Comparison of ENCODE assay signal across 8 mouse cellular contexts in genomic region chr13:24565950-24566320, GRCm38 (mm10). TPM values are rescaled to one million over a fixed set of nuclear protein-coding genes. Genes with fewer than 3 reads are reported as not detected.
DNase-seq lines count a peak whose midpoint lies in the region; ATAC-seq lines count a peak whose summit lies in the region.

No protein-coding gene starts in this region.

- H3K4me2 ChIP-seq in midbrain, embryonic 14.5 days (ENCODE audit: low read length) = no peak overlapping the region

- H3K27ac ChIP-seq in midbrain, embryonic 14.5 days (replicated peaks; ENCODE audit: low read depth, low read length) = peak overlapping the region; percentile 66

- H3K4me1 ChIP-seq in megakaryocyte, embryonic 14.5 days = peaks cover 99% of the 10 kb centered on the region
- peaks cover 3% of the 10 kb centered on the region; the same call in 1 of the 2 replicates for H3K4me1 ChIP-seq in midbrain, embryonic 14.5 days (ENCODE audit: control insufficient read depth, insufficient read depth, low read length)

- no peaks in the 10 kb centered on the region for H3K27me3 ChIP-seq in megakaryocyte, embryonic 14.5 days (replicated peaks)
- H3K27me3 ChIP-seq in midbrain, embryonic 14.5 days (ENCODE audit: control insufficient read depth, insufficient read depth, low read length) = no peaks in the 10 kb centered on the region

- WGBS in midbrain, embryonic 14.5 days = 22% methylated on average over 3 of the region's 3 CpGs

- H3K9ac ChIP-seq in midbrain, embryonic 14.5 days (replicated peaks; ENCODE audit: low read length) = no peak overlapping the region

- peak overlapping the region; percentile 74 for H3K4me3 ChIP-seq in megakaryocyte, embryonic 14.5 days (replicated peaks)
- no peak overlapping the region for H3K4me3 ChIP-seq in midbrain, embryonic 14.5 days (replicated peaks; ENCODE audit: low read depth, low read length)

- peaks cover 86% of the 10 kb centered on the region for H3K36me3 ChIP-seq in megakaryocyte, embryonic 14.5 days (replicated peaks; ENCODE audit: low read length)
- no peaks in the 10 kb centered on the region for H3K36me3 ChIP-seq in midbrain, embryonic 14.5 days (ENCODE audit: control insufficient read depth, insufficient read depth, low read length)

- ATAC-seq in megakaryocyte, adult 5-6 weeks (ENCODE audit: poor library complexity, severe bottlenecking) = no peak
- peak; percentile 31; the same call in 1 of the 2 replicates for ATAC-seq in midbrain, embryonic 14.5 days (ENCODE audit: low FRiP score, low TSS enrichment)

- H3K9me3 ChIP-seq in megakaryocyte, embryonic 14.5 days = no peaks in the 10 kb centered on the region
- no peaks in the 10 kb centered on the region for H3K9me3 ChIP-seq in midbrain, embryonic 14.5 days (ENCODE audit: control insufficient read depth, low read length)

- DNase-seq in heart, adult 11 months = peak; percentile 97
- peak; percentile 24 to 47 for DNase-seq in kidney, postnatal 36 days
- peak; percentile 47 for DNase-seq in midbrain, embryonic 14.5 days
- no peak for DNase-seq in spleen, adult 12 weeks (ENCODE audit: low spot score)
- no peak for DNase-seq in layer of hippocampus, adult 9-10 months (ENCODE audit: low spot score)
- DNase-seq in cerebellum, postnatal 4 days (ENCODE audit: low spot score in 2 of 2) = no peak

RNA-seq across cellular contexts. Expression of gene Ripor2, which starts 16.1 kb away (rescaled TPM):
- polyA plus RNA-seq in megakaryocyte, embryonic 14.5 days (2012; ENCODE audit: insufficient read depth, low replicate concordance) = 8.1 and 12.6 TPM in 2 replicates
- 87.3 and 93.1 TPM in 2 replicates for total RNA-seq in megakaryocyte, adult 5-6 weeks (2015)
- total RNA-seq in megakaryocyte, adult 5-6 weeks (2017) = 65.3 and 80.5 TPM in 2 replicates
- 31.2 and 33.4 TPM in 2 replicates for polyA plus RNA-seq in midbrain, embryonic 14.5 days (2014; fragmentation: Nextera tagmentation; extraction: Ambion mirVana)

Comparison
In these comparisons a context has a peak if more than half of its experiments do, and no peak if none do; other contexts are left out.
1. DNase-seq: peak in heart, adult 11 months (single experiment), kidney, postnatal 36 days (2 of 2) and midbrain, embryonic 14.5 days (single experiment); none in spleen, adult 12 weeks (single experiment), layer of hippocampus, adult 9-10 months (single experiment) and cerebellum, postnatal 4 days (0 of 2).